Mouse (Mus musculus): ENCODE measurements around the gene Ceacam1.
"Not testable (repeated sequence)": the region's sequence is repeated elsewhere in the genome, so short reads cannot be mapped to it uniquely, and the experiment has no call there.

Ceacam1 gene

GRCm38 (mm10) chr7:25439124-25439822 lies 38.1 kb downstream of the Ceacam1 start:
- no peak for DNase-seq

- no peak for DNase-seq
Measured at GRCm38 (mm10) chr7:25436704-25437103, 40.7 kb downstream of the Ceacam1 start.

DNA sequence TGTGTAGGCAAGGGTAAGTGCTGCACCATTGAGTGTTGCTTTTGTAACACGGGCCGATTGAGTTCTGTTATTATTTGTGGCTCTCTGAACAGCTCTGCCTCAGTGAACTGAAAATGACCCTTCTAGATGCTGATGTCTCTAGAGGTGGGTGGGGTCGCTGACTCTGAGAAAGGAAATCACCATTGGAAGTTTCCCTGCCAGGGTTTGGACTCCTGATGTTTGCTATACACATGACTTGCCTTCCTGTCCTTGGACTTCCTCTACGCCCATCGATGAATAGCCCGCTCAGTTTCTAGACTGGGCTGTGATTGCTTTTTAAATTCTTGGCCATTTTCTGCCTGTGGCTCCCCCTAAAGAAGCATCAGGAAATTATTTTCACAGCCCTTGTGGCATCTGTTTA lies 41.2 kb downstream of the Ceacam1 start:
- no peak for DNase-seq

GRCm38 (mm10) chr7:25435546-25435851 lies 41.9 kb downstream of the Ceacam1 start:
- no peak for DNase-seq

DNA sequence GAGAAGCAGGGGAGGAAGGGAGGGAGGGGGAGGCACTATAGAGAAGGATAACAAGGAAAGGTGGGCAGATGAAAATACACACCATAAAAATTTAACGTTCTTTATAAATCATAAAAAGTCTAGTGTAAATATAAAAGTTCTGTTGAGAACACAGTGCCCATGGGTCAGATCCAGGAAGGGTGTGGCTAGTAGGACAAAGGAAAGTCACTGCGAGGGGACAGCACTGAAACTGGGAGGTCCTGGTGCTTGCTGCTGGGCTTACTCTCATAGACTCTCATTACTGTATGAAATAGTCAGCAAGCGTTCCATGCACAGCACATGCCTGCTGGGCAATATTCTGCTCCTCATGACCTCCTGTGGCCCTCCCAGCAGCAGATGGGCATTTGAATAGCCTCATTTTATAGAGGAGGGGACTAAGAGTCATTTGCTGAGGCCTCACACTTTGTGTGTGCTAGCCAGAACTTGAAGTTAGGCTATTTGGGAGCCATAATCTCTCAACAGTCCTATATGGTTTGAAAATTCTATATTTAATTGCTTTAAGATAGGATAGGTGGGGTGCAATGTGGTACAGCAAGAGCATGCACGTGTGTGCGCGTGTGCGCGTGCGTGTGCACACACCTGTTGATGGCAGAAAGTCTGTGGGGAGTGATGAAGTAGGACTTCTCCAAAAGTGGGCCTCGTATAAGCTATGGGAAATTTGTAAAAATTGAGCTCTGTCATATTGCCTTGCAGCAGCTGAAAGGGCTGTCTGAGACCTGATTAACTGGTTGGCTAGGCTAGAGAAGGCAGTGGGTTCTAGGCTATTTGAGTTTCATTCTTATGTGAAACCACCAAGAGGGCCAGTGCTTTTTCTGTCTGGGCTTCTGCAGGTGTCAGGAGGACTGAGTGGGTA lies 42.5 kb downstream of the Ceacam1 start:
- no peak for DNase-seq

DNA sequence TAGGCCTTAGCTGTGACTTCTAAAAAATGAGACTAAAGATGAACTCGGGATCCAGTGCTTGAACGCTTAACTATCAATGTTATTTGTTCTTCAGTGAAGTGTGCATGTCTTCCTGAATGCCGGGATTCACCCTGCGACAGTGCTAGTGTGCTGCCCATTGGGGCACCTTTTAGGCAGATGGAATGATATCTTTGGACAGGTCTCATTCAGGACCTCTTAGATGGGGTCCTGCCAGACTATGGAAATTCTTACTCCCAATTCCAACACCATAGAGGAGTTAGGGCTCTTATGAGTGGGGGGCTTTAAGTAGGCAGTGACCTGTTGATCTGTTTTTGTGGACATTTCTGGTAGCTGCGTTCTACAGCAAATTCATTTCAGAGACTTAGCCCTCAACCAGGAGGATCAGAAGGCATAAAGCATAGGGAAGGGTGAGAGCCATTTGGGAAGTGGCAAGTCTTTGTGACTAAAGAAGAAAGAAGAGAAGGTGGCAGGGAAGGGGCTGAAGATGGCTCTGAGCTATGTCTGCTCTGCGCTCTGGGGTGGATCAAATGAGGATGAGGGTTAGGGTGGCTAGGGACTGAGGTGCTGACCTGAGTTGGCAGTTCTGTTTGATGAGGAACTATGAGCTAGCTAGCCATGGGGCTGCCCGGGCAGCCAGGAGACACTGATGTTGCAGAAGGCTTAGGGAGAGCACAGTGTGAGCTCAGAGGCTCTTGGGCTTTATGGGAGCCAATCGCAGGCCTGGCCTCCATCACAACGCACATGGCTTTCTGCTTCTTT lies 43.4 kb downstream of the Ceacam1 start:
- no peak for DNase-seq

DNA sequence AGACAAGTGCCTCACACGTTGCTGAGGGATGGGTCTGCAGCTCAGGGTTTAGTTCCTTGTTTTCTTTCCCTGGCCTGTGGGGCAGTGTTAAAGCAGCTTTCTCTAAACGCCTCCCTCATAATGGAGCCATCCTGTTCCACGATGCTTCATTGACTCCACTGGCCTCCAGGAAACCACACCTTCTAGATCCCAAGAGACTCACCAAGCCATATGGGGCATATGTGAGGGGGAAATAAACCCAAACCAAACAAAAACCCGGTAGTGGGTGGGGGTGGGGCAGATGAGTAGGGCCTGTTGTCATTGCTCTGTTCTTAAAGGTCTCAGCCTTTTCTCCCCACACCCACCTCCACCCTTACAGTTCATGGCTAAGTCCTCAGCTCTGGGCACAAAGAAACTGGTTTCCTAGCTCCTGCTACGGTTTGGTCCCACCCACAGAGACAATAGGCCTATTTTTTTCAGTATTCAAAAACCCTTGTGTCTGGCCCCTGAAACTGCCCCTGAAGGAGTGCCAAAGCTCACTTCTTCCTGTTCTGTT lies 44.3 kb downstream of the Ceacam1 start:
- no peak for DNase-seq

DNA sequence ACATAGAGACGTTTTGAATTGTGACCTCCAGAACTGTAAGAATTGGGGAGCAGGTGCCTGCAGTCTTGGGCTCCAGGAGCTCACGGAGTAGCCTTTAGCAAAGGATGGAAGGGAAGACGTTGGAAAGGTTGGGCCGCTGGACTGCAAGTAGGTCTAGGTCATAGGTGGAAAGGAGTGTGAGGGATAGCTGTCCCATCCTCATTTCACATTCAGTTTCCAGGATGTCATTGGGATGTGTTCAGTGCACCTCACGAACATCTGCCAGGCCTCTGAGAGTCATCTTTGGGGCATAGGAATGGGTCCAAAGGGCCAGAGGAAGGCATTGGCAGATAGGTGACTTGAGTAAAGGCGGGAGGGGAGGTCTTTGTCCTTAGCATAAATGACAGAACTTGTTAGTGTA lies 45.0 kb downstream of the Ceacam1 start:
- no peak for DNase-seq

DNA sequence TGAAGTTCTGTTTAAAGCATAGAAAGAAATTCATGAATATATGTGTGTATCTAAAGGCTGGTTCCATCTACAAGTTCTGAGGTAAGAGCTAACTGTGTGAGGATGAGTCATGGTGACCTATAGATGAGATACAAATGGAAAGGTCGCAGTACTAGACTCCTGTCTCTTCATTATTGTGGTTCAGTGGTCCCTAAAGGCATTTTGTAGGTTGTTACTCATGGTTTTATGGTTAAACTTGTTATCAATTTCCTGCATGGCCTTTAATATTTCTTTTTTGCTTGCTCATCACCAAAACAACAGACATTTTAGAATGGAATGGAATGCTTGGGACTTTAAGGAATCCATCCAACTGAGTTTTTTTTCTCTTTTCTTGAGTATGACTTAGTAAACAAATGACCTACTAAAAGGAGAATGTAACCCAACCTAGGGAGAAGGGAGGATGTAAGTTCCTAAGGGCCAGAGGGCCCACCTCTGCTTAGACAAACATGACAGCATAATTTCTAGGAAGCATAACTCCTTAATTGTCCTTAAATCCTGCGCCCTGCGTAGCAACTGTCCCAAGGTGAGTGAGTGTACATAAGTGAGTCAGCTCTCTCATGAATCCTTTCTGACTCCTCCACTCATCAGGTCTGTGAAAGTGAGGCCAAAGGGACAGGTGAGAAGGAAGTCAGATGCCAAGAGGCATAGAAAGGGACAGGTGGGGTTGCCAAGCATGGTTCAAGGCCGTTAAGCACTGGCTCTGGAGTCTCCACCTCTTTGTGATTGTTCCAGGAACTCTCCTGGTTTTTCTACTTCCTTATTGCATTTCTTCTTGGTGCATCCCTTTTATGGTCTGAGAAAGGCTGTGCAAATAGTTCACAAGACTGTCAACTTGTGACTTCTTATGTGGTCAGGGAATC lies 47.3 kb downstream of the Ceacam1 start:
- no peak for DNase-seq

GRCm38 (mm10) chr7:25428321-25428720 lies 49.1 kb downstream of the Ceacam1 start:
- no peak for DNase-seq

DNA sequence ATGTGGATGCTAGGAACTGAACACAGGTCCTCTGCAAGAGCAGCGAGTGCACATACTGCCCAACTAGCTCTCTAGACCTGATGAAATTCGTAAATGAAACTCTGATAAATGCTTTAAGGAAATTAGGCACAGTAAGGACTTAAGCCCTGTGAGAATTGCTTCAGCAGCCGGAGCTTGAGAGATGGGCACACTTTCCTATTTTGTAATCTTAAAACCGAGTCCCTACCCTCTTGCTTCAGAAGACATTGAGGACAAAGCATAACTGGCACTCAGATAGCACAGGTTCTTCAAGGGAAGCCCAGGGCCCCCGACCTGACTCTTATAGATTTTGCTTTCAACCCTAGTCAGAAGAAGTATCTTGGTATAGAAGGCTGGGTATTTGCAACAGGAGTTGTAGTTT lies 50.3 kb downstream of the Ceacam1 start:
- DNase-seq = no peak

- DNase-seq = not testable (repeated sequence)
Measured at GRCm38 (mm10) chr7:25426380-25426779, 51.0 kb downstream of the Ceacam1 start.

GRCm38 (mm10) chr7:25424429-25424828 lies 53.0 kb downstream of the Ceacam1 start:
- DNase-seq = peak; percentile 68

DNA sequence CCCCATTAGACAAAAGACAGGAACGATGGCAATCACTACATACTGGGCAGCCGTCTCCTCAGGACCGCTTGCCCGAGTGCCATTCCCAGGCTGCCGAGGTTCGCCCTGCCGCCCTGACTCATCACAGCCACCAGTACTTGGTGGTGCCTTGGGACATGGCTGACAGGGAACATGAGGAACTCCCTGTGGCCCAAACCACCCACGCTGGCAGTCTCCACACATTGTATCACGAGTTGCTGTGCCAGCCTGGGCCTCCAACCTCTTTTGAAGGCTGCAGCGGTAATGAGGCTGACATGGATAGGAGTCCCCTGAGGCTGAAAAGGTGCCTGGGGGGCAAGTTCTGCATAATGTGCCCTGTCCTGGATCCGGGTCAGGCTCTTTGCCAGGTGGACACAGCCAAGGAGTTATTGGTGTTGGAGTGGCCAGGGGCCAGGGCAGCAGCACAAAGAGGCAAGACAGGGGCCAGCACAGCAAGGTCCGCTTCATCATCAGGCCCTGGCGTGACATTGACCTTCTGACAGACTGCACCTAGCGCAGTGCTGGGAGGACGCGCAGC lies 55.0 kb downstream of the Ceacam1 start:
- no peak for DNase-seq

DNA sequence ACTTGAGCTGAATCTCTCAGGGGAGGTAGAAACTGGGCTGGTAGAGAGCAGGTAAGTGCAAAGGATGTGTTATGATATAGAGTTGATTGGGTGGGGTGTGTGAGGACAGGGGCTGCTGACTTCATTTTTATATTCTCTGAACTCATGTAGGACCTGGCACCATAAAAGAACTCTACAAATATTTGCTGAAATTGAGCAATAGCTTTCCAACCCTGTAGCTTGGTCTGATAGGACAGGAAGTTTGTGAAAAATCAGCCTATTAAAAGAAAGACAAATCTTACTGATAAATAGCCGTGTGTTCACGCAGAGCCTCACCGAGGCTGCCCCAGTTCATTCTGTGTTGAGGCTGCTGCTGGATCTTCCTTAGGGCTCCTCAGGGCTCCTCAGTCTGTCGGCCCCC lies 57.5 kb downstream of the Ceacam1 start:
- no peak for DNase-seq

GRCm38 (mm10) chr7:25419536-25419935 lies 57.9 kb downstream of the Ceacam1 start:
- no peak for DNase-seq

DNA sequence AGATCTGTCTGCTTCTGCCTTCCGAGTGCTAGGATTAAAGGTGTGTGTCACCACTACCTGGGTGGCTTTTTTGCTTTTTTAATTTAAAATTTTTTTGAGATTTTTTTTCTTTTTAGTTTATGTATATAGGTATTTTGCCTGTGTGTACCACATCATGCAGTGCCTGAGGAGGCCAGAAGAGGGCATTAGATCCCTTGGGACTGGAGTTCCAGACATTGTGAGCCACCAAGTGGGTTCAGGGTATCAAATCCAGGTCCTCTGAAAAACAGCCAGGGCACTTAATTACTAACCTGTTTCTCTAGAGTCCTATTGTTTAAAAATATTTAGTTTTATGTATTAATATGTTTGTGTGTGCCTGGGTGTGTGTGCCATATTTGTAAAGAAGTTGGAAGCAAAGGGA lies 59.8 kb downstream of the Ceacam1 start:
- DNase-seq = no peak

- no peak for DNase-seq
Measured at GRCm38 (mm10) chr7:25412833-25413441, 64.5 kb downstream of the Ceacam1 start, which contains the start of gene Cxcl17. Gene Cxcl17, minus strand, starts transcription at chr7:25412886.

DNA sequence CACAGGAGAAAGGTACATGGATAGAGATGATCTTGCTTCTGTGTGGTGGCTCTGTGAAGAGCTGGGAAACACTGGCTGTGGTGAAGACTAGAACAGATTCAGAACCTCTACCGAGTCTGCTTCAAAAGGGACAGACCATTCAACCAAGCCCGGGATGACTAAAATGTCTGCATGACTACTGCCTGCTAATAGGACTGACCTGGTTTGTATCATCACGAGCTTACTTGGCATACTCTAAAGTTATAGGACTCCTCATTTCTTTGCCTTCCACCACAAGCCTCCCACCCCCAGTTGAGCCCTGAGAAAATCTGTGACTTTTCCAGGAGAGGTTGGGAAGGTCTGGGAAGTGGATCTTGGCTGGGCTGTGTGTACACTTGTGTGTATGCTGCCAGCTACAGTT lies 65.5 kb downstream of the Ceacam1 start:
- no peak for DNase-seq

Data from cerebellum, adult 11 months (tissue).